Mouse (Mus musculus) right cerebral cortex, adult 18-20 months (tissue): ENCODE measurements around the gene Ccdc167.

Experiments used
- DNase-seq: peaks from one replicate; pipeline ENCODE4 v3.0.0; 2022; ENCODE audit warnings: mixed read lengths

The Ccdc167 gene

GRCm38 (mm10) chr17:29684275-29684674, 32.6 kb downstream of the Ccdc167 start:
- no peak for DNase-seq

- DNase-seq: no peak
Measured at GRCm38 (mm10) chr17:29683127-29683526, 33.7 kb downstream of the Ccdc167 start.

- DNase-seq: no peak
Measured at GRCm38 (mm10) chr17:29682261-29682660, 34.6 kb downstream of the Ccdc167 start.

GRCm38 (mm10) chr17:29681669-29682068, 35.2 kb downstream of the Ccdc167 start:
- DNase-seq: no peak

- no peak for DNase-seq
Measured at GRCm38 (mm10) chr17:29680921-29681320, 35.9 kb downstream of the Ccdc167 start.

- no peak for DNase-seq
Measured at GRCm38 (mm10) chr17:29680174-29680573, 36.7 kb downstream of the Ccdc167 start.

- no peak for DNase-seq
Measured at GRCm38 (mm10) chr17:29679038-29679767, 37.6 kb downstream of the Ccdc167 start.

- no peak for DNase-seq
Measured at GRCm38 (mm10) chr17:29678526-29678925, 38.3 kb downstream of the Ccdc167 start.

- no peak for DNase-seq
Measured at GRCm38 (mm10) chr17:29673325-29673724, 43.5 kb downstream of the Ccdc167 start.

GRCm38 (mm10) chr17:29671021-29671420, 45.8 kb downstream of the Ccdc167 start:
- DNase-seq: no peak

GRCm38 (mm10) chr17:29669936-29670335, 46.9 kb downstream of the Ccdc167 start:
- no peak for DNase-seq

- DNase-seq: no peak
Measured at GRCm38 (mm10) chr17:29669030-29669429, 47.8 kb downstream of the Ccdc167 start.

GRCm38 (mm10) chr17:29668051-29668986, 48.5 kb downstream of the Ccdc167 start:
- peak; percentile 67 for DNase-seq

GRCm38 (mm10) chr17:29662145-29662544, 54.7 kb downstream of the Ccdc167 start:
- DNase-seq: no peak

- no peak for DNase-seq
Measured at GRCm38 (mm10) chr17:29660762-29661391, 56.0 kb downstream of the Ccdc167 start.

- peak; percentile 95 for DNase-seq
Measured at GRCm38 (mm10) chr17:29660076-29660761, 56.6 kb downstream of the Ccdc167 start, which contains the start of gene Cmtr1. Gene Cmtr1 (plus strand): TSS chr17:29660595.

- no peak for DNase-seq
Measured at GRCm38 (mm10) chr17:29658249-29658648, 58.6 kb downstream of the Ccdc167 start.

- DNase-seq: no peak
Measured at GRCm38 (mm10) chr17:29642219-29642618, 74.6 kb downstream of the Ccdc167 start.

- DNase-seq: no peak
Measured at GRCm38 (mm10) chr17:29640971-29641370, 75.9 kb downstream of the Ccdc167 start.

- DNase-seq: no peak
Measured at GRCm38 (mm10) chr17:29637895-29638294, 78.9 kb downstream of the Ccdc167 start.

GRCm38 (mm10) chr17:29637377-29637776, 79.5 kb downstream of the Ccdc167 start:
- no peak for DNase-seq
